ENCODE assay signal across 9 mouse cellular contexts in genomic region chr6:94760629-94761111, GRCm38 (mm10).
DNase-seq lines count a peak whose midpoint lies in the region; ATAC-seq lines count a peak whose summit lies in the region.
"Had no signal": no experiment of that assay in that cellular context is flagged by ENCODE, and none has a peak within 500 bp of the region (broad histone marks: within the 10 kb centered on the region; RNA-seq: fewer than 3 reads in every experiment).

No protein-coding gene starts in this region.

- peak; percentile 76 for DNase-seq in T-cell, adult 2 months (ENCODE audit: low spot score)
- peak; percentile 37 for DNase-seq in limb, embryonic 11.5 days (ENCODE audit: low spot score)
- DNase-seq in retina, embryonic 14.5 days (ENCODE audit: low spot score) = peak; percentile 62
- DNase-seq in right cerebral cortex, postnatal 10 days (ENCODE audit: low spot score in 2 of 2) = no peak
- DNase-seq in cerebellum, adult 8-10 months = no peak

- no peaks in the 10 kb centered on the region for H3K27me3 ChIP-seq in limb, embryonic 11.5 days (ENCODE audit: control insufficient read depth, insufficient read depth, low read length)
- H3K27me3 ChIP-seq: neural tube, embryonic 13.5 days had no signal

- H3K4me3 ChIP-seq in limb, embryonic 11.5 days (ENCODE audit: low read depth, low read length) = no peak overlapping the region
- H3K4me3 ChIP-seq: erythroblast, embryonic 14.5 days; neural tube, embryonic 13.5 days had no signal

- peaks cover 9% of the 10 kb centered on the region for H3K4me1 ChIP-seq in limb, embryonic 11.5 days (ENCODE audit: control insufficient read depth, insufficient read depth, low read length)

- H3K9ac ChIP-seq in limb, embryonic 11.5 days (ENCODE audit: low read length) = no peak overlapping the region
- H3K9ac ChIP-seq: neural tube, embryonic 13.5 days had no signal

- no peaks in the 10 kb centered on the region for H3K36me3 ChIP-seq in limb, embryonic 11.5 days (ENCODE audit: control insufficient read depth, insufficient read depth, low read length)
- H3K36me3 ChIP-seq: neural tube, embryonic 13.5 days had no signal

- 52% methylated on average over 17 of the region's 17 CpGs for WGBS in limb, embryonic 11.5 days

- no peak overlapping the region for H3K4me2 ChIP-seq in limb, embryonic 11.5 days (ENCODE audit: low read depth, severe bottlenecking)
- H3K4me2 ChIP-seq: neural tube, embryonic 13.5 days had no signal

- peak overlapping the region; percentile 58; the same call in 1 of the 2 replicates for H3K27ac ChIP-seq in limb, embryonic 11.5 days (replicated peaks; ENCODE audit: low read depth, low read length)
- H3K27ac ChIP-seq: neural tube, embryonic 13.5 days had no signal

- no peaks in the 10 kb centered on the region for H3K9me3 ChIP-seq in limb, embryonic 11.5 days (ENCODE audit: control insufficient read depth, low read length)
- H3K9me3 ChIP-seq: neural tube, embryonic 13.5 days had no signal

- peak; percentile 85 for ATAC-seq in CD4-positive, CD25-positive, alpha-beta regulatory T cell, adult 4 months
- ATAC-seq in limb, embryonic 11.5 days (ENCODE audit: insufficient number of reproducible peaks, low FRiP score, low TSS enrichment, low read depth) = peak; percentile 47; the same call in 1 of the 2 replicates
- no peak for ATAC-seq in frontal cortex, adult (ENCODE audit: low TSS enrichment)

Comparison
In these comparisons a context has a peak if more than half of its experiments do, and no peak if none do; other contexts are left out.
1. DNase-seq: peak in T-cell, adult 2 months (single experiment), limb, embryonic 11.5 days (single experiment) and retina, embryonic 14.5 days (single experiment); none in right cerebral cortex, postnatal 10 days (0 of 2) and cerebellum, adult 8-10 months (single experiment).